Mouse (Mus musculus) stomach, postnatal 0 days (tissue): ENCODE results near the gene Spin2e. TPM values are rescaled to one million over a fixed set of nuclear protein-coding genes. Genes with fewer than 3 reads are reported as not detected.
"Not testable (repeated sequence)": the region's sequence is repeated elsewhere in the genome, so short reads cannot be mapped to it uniquely, and the experiment has no call there.

Source experiments
- ATAC-seq: fragments of 200-750 bp; cut with Nextera tagmentation; 2 replicates; pipeline ENCODE4 v1.8.0; 2017; ENCODE audit not compliant: low FRiP score, low TSS enrichment
- DNase-seq: peaks from one replicate; pipeline ENCODE4 v3.0.0-alpha.2; 2016; ENCODE audit warnings: low spot score
- H3K27ac ChIP-seq: fragments of 300-500 bp; sonication (generic); replicated peaks from 2 replicates; pipeline ENCODE4 v1.5.1; 2014; ENCODE audit warnings: mild to moderate bottlenecking, control low read depth
- H3K27me3 ChIP-seq: fragments of 300-500 bp; sonication (generic); 2 replicates; pipeline ENCODE4 v1.6.1; 2014; ENCODE audit warnings: low read length; ENCODE audit not compliant: control insufficient read depth, insufficient read depth
- H3K36me3 ChIP-seq: fragments of 300-500 bp; sonication (generic); 2 replicates; pipeline ENCODE4 v1.6.1; 2014; ENCODE audit warnings: low read length, mixed read lengths; ENCODE audit not compliant: control insufficient read depth, insufficient read depth
- H3K4me1 ChIP-seq: fragments of 300-500 bp; sonication (generic); replicated peaks from 2 replicates; pipeline ENCODE4 v1.6.1; 2014; ENCODE audit warnings: antibody characterized with exemption; ENCODE audit not compliant: control insufficient read depth, insufficient read depth
- H3K4me2 ChIP-seq: fragments of 300-500 bp; sonication (generic); replicated peaks from 2 replicates; pipeline ENCODE4 v1.6.1; 2014; ENCODE audit warnings: low read depth, mild to moderate bottlenecking, control low read depth, moderate library complexity
- H3K4me3 ChIP-seq: fragments of 300-500 bp; sonication (generic); 2 replicates; pipeline ENCODE4 v1.5.1; 2014; ENCODE audit warnings: low read depth, low read length, control low read depth
- H3K9ac ChIP-seq: fragments of 300-500 bp; sonication (generic); 2 replicates; pipeline ENCODE4 v1.6.1; 2014; ENCODE audit warnings: mild to moderate bottlenecking, low read length, control low read depth, mixed read lengths
- H3K9me3 ChIP-seq: fragments of 300-500 bp; sonication (generic); 2 replicates; pipeline ENCODE4 v1.6.1; 2016; ENCODE audit warnings: low read length; ENCODE audit not compliant: control insufficient read depth
- WGBS: fragments of 180-500 bp; shearing (Covaris S2); extraction: QIAGEN DNeasy Blood & Tissue Kit; methylation state at CpG from one replicate; pipeline ENCODE4 v1.1.7; 2014; 5-methylcytosine and 5-hydroxymethylcytosine counted together
- polyA plus RNA-seq: library from polyadenylated mRNA; unstranded; fragments of >200 nt; fragmentation: Nextera tagmentation; extraction: Ambion mirVana; gene quantifications from 2 replicates; pipeline ENCODE4 v1.2.1, GENCODE M21; 2015

Gene Spin2e
- not detected in 2 replicates for polyA plus RNA-seq

- H3K27me3 ChIP-seq, H3K9me3 ChIP-seq, H3K27ac ChIP-seq, H3K4me2 ChIP-seq, DNase-seq, H3K4me1 ChIP-seq, ATAC-seq, H3K4me3 ChIP-seq, H3K36me3 ChIP-seq, H3K9ac ChIP-seq: not testable (repeated sequence)
- WGBS: 93% methylated on average over 1 of the region's 2 CpGs
Observed at GRCm38 (mm10) chrX:31618820-31619219, at the start of gene Spin2e. Gene Spin2e (minus strand): TSS chrX:31618920.

- not testable (repeated sequence) for H3K27me3 ChIP-seq, DNase-seq, H3K36me3 ChIP-seq, H3K27ac ChIP-seq, H3K4me2 ChIP-seq, H3K4me3 ChIP-seq, H3K9me3 ChIP-seq, ATAC-seq, H3K4me1 ChIP-seq, H3K9ac ChIP-seq
- WGBS: no CpG with 5 or more reads among the region's 1 CpGs
Observed at GRCm38 (mm10) chrX:31574183-31574582, 44.5 kb downstream of the Spin2e start, which contains the start of gene Gm21883. Gene Gm21883 (minus strand): TSS chrX:31574283.

Other genes with a start within 250 kb of the Spin2e start
- gene Btbd35f19, start 235.0 kb downstream of the Spin2e start, polyA plus RNA-seq: not detected in 2 replicates
- not detected in 2 replicates for gene Gm21883, start 44.6 kb downstream of the Spin2e start, polyA plus RNA-seq
- gene Btbd35f25, start 98.2 kb upstream of the Spin2e start, polyA plus RNA-seq: not detected in 2 replicates